Mouse (Mus musculus): ENCODE data around the gene Ugp2. TPM values are rescaled to one million over a fixed set of nuclear protein-coding genes. Genes with fewer than 3 reads are reported as not detected.

Gene Ugp2
- polyA plus RNA-seq, 1 experiment from 2014 or later = 45.2 TPM

MicroRNA genes within 50 kb of the gene (microRNA counts, 519-probe panel; counts per million panel counts)
- microRNA mmu-miR-1933-3p (341 counts per million, percentile 65 among the panel's probes with 10 or more counts), microRNA mmu-miR-1933-5p (341 counts per million, percentile 65 among the panel's probes with 10 or more counts)

Small RNA genes lying within 50 kb of the gene (microRNA-seq; reads per million reads assigned to microRNA genes)
- 1.2 reads per million for gene Mir1933

Other genes with a start within 250 kb of the Ugp2 start
- 11.2 and 12.3 TPM in 2 replicates for gene Vps54, start 131.9 kb downstream of the Ugp2 start, polyA plus RNA-seq (2016; fragmentation: Nextera tagmentation; extraction: Ambion mirVana)
- 11.4 and 11.9 TPM in 2 replicates for gene Wdpcp, start 201.0 kb upstream of the Ugp2 start, polyA plus RNA-seq (2016; fragmentation: Nextera tagmentation; extraction: Ambion mirVana)
- 428 and 437 TPM in 2 replicates for gene Mdh1, start 201.2 kb upstream of the Ugp2 start, polyA plus RNA-seq (2016; fragmentation: Nextera tagmentation; extraction: Ambion mirVana)